Mouse (Mus musculus) lung, adult 2 months (tissue): Measurements from ENCODE around the gene Nod2. TPM values are rescaled to one million over a fixed set of nuclear protein-coding genes. Genes with fewer than 3 reads are reported as not detected.
"Not testable (repeated sequence)": the region's sequence is repeated elsewhere in the genome, so short reads cannot be mapped to it uniquely, and the experiment has no call there.

Source experiments
- DNase-seq: peaks from one replicate; pipeline ENCODE4 v3.0.0; 2022
- H3K4me1 ChIP-seq: fragments of 200-500 bp; 2 replicates; pipeline ENCODE4 v1.6.1; 2011; ENCODE audit warnings: low read length; ENCODE audit not compliant: control insufficient read depth, insufficient read depth
- H3K4me3 ChIP-seq: fragments of 200-500 bp; replicated peaks from 2 replicates; pipeline ENCODE3; 2011; ENCODE audit warnings: low read depth, mild to moderate bottlenecking, control low read depth, low read length; ENCODE audit errors: extremely low read depth
- CTCF ChIP-seq: fragments of 200-500 bp; IDR thresholded peaks from 2 replicates; pipeline ENCODE4 v1.5.1; 2011; ENCODE audit warnings: mild to moderate bottlenecking, low read length, control low read depth; ENCODE audit not compliant: insufficient read depth
- POLR2A ChIP-seq: fragments of 200-500 bp; IDR thresholded peaks from 2 replicates; pipeline ENCODE4 v1.6.1; 2011; ENCODE audit warnings: low read depth, mild to moderate bottlenecking, control low read depth, low read length, borderline replicate concordance; ENCODE audit errors: extremely low read depth
- WGBS: fragments of 180-500 bp; shearing (Covaris S2); methylation state at CpG from one replicate; pipeline ENCODE4 v1.1.7; 2018; 5-methylcytosine and 5-hydroxymethylcytosine counted together
- polyA plus RNA-seq: library from polyadenylated mRNA; depleted of rRNA; stranded (reverse); fragments of >200 nt; gene quantifications from 2 replicates; pipeline ENCODE4 v1.2.3, GENCODE M21; 2012

Gene Nod2
- polyA plus RNA-seq, 1 experiment: 5.0 TPM

DNA sequence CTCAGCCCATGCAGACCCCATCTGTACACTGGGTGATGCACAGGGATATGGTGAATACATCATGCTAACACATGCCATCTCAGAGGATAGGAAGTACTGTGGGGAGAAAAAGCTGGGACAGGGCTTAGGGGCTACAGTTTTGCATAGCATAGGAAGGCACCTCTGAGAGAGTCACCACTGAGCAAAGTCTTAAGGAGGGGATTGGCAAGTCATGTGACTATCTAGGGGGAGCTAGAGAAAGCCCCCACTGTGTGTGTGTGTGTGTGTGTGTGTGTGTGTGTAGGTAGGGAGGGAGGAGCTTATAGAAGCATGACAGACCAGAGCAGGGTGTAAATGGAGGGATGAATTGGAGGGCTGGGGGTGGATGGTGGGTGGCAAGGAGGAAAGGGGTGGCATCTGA lies 1.2 kb downstream of the Nod2 start:
- TF ChIP-seq CTCF: no peak
- no peak for DNase-seq
- H3K4me3 ChIP-seq: no peak overlapping the region

DNA sequence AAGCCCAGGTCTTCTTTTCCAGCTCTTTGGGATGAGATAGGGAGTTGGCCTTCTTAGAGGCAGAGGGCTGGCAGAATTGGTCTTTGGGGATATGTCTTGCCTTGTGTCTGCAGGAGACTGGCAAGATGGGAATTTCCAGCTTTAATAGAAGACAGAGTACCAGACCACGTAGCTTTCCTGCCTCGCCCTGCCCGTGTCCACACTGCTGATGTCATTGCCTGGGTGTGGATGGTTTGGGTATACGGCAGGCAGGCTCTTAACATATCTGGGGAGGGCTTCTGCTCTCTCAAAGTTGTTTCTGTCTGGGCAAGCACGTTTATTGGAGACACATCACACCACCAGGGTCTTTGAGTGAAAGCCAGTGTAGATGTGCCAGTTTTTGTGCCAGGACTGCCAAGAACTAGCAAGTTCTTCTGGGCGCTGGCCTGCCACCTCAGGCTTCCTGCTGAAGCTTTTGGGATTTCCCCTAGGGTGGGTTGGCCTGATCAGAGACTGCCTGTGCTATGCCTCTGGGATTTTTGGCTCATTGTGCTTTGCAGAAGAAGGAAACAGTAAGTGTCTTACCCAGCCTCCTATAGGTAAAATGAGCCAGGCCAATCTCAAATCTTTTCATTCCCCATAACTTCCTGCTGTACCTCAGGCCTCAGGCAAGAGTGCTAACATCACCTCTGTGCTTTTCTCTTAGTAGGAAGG lies 3.0 kb downstream of the Nod2 start:
- no peak for DNase-seq
- WGBS: 37% methylated on average over 6 of the region's 6 CpGs
- Histone ChIP-seq H3K4me1 (peaks cover 16% of the 10 kb centered on the region), H3K4me3 (no peak overlapping the region)
- TF ChIP-seq POLR2A (no peak), CTCF (no peak)

More for the DNA sequence above, 1.2 kb downstream of the Nod2 start:
- peaks cover 16% of the 10 kb centered on the region for H3K4me1 ChIP-seq

GRCm38 (mm10) chr8:88651122-88651521 lies 4.0 kb downstream of the Nod2 start:
- not testable (repeated sequence) for DNase-seq, H3K4me3 ChIP-seq
- H3K4me1 ChIP-seq: peaks cover 16% of the 10 kb centered on the region
- 35% methylated on average over 4 of the region's 4 CpGs for WGBS

- no peak for TF ChIP-seq POLR2A
- TF ChIP-seq CTCF: no peak
- Histone ChIP-seq H3K4me3 (no peak overlapping the region), H3K4me1 (peaks cover 9% of the 10 kb centered on the region)
- no peak for DNase-seq
These were observed 8.2 kb downstream of the Nod2 start for GRCm38 (mm10) chr8:88655334-88655733.

DNA sequence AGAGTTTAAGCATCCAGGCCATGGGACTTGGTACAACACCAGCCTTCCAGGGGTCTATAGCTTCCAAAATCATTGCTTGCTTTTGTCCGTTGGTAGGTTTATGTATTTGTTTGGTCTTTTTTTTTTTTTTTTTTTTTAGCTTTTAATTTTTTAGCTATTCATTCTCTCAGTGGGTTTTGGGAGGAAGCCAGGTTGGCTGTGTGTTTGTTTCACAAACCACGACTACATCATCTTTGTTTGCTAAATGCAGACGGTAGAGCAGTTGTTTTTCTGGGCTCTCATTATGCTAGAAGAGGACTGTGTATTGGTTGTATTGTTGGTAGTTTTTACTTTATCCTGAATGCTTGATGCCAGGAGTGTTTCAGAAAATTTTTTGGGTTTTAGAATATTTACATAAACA lies 12.8 kb downstream of the Nod2 start:
- Histone ChIP-seq H3K4me1 (no peaks in the 10 kb centered on the region), H3K4me3 (no peak overlapping the region)
- no peak for DNase-seq
- 48% methylated on average over 3 of the region's 3 CpGs for whole genome bisulfite sequencing
- no peak for TF ChIP-seq POLR2A
- TF ChIP-seq CTCF: no peak

- 77% methylated on average over 6 of the region's 6 CpGs for whole genome bisulfite sequencing
- TF ChIP-seq POLR2A (no peak), CTCF (no peak)
- DNase-seq: no peak
- Histone ChIP-seq H3K4me3 (no peak overlapping the region), H3K4me1 (peaks cover 9% of the 10 kb centered on the region; the same call in 1 of the 2 replicates)
These were observed 15.3 kb downstream of the Nod2 start for GRCm38 (mm10) chr8:88662401-88662821.

DNA sequence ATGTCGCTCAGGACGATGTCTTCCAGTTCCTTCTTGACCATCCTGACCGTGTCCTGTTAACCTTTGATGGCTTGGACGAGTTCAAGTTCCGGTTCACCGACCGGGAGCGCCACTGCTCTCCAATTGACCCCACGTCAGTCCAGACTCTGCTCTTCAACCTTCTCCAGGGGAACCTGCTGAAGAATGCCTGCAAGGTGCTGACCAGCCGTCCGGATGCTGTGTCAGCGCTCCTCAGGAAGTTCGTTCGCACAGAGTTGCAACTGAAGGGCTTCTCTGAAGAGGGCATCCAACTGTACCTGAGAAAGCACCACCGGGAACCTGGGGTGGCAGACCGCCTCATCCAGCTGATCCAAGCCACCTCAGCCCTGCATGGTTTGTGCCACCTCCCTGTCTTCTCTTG lies 17.0 kb downstream of the Nod2 start:
- WGBS: 79% methylated on average over 16 of the region's 16 CpGs
- no peak overlapping the region for H3K4me3 ChIP-seq
- TF ChIP-seq POLR2A (no peak), CTCF (no peak)
- DNase-seq: no peak
- H3K4me1 ChIP-seq: peaks cover 9% of the 10 kb centered on the region; the same call in 1 of the 2 replicates

DNA sequence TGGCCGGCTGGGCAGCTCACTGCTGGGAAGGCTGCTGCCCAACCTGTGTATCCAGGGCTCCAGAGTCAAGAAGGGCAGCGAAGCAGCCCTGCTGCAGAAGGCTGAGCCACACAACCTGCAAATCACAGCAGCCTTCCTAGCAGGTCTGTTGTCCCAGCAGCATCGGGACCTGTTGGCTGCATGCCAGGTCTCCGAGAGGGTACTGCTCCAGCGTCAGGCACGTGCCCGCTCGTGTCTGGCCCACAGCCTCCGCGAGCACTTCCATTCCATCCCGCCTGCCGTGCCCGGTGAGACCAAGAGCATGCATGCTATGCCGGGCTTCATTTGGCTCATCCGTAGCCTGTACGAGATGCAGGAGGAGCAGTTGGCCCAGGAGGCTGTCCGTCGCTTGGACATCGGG lies 17.8 kb downstream of the Nod2 start:
- H3K4me1 ChIP-seq: peaks cover 9% of the 10 kb centered on the region; the same call in 1 of the 2 replicates
- TF ChIP-seq POLR2A (no peak), CTCF (no peak)
- H3K4me3 ChIP-seq: no peak overlapping the region
- no peak for DNase-seq
- 82% methylated on average over 19 of the region's 19 CpGs for WGBS

DNA sequence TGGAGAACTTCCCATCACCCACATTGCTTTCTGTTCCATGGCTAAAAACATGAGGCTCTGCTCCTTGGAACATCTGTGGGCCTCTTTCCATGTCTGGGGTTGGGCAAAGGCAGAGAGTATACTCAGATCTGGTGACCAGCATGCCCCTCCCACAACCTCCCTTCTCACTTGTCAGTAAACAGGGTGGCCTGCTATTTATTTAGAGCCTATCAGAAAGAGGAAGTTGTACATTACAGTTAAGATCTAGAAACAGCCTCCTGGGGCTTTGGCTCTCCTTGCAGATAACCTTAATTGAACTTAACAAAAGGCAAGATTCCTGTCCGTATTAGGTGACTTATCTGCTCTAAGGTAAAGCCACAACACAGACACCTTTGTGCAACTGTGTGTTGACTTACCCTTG lies 19.3 kb downstream of the Nod2 start:
- 20% methylated on average over 1 of the region's 1 CpGs for WGBS
- H3K4me3 ChIP-seq: no peak overlapping the region
- H3K4me1 ChIP-seq: peaks cover 9% of the 10 kb centered on the region; the same call in 1 of the 2 replicates
- no peak for DNase-seq
- no peak for TF ChIP-seq CTCF
- no peak for TF ChIP-seq POLR2A

DNA sequence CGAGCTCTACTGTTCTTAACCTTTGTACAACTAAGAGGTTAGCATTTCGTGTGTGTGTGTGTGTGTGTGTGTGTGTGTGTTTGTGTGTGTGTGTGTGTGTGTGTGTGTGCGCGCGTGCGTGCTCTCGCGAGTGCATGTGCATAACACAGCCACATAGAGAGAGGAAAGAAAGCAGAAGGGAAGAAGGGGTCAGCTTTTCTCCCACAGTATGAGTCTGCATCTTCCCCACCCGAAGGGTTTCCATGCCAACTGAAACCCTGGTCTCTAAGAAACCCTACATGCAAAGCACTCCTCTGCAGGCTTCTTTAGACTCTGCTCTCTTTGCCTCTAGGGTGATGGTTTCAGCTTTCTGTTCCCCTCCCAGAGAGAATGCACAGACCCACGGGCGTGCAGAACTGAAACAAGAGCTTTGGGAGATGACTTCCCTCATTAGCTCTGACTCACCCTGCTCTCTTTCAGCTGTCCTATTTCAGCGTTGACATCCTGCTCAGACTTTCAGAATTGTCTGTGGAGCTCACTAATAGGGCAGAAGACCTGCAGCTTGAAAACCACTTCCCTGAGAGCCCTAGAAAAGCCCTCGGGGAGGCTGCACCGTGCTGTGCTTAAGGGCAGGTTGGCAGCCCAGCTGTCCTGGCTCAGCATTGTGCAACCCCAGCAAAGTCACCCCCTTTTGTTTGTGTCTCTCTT lies 21.4 kb downstream of the Nod2 start:
- WGBS: 68% methylated on average over 14 of the region's 14 CpGs
- Histone ChIP-seq H3K4me3 (no peak overlapping the region), H3K4me1 (peaks cover 9% of the 10 kb centered on the region; the same call in 1 of the 2 replicates)
- TF ChIP-seq POLR2A (no peak), CTCF (no peak)
- no peak for DNase-seq
